Mouse (Mus musculus) stomach, embryonic 15.5 days (tissue): ENCODE data around the gene Axdnd1. TPM values are rescaled to one million over a fixed set of nuclear protein-coding genes. Genes with fewer than 3 reads are reported as not detected.

Source experiments
- polyA plus RNA-seq: library from polyadenylated mRNA; unstranded; fragments of >200 nt; fragmentation: Nextera tagmentation; extraction: Ambion mirVana; gene quantifications from 2 replicates; pipeline ENCODE4 v1.2.1, GENCODE M21; 2015

Gene Axdnd1
- polyA plus RNA-seq, 1 experiment from 2014 or later: 0.18 TPM

Other genes starting within 250 kb of the Axdnd1 start
- gene Fam163a, start 216.1 kb downstream of the Axdnd1 start, polyA plus RNA-seq: 4.7 and 4.9 TPM in 2 replicates
- 0.52 and 0.68 TPM in 2 replicates for gene Tdrd5, start 117.5 kb downstream of the Axdnd1 start, polyA plus RNA-seq
- gene Nphs2, start 110.4 kb downstream of the Axdnd1 start, polyA plus RNA-seq: 0.05 and 0.10 TPM in 2 replicates
- 856 and 1,042 TPM in 2 replicates for gene Gm2000, start 55.1 kb downstream of the Axdnd1 start, polyA plus RNA-seq
- 51.5 and 52.8 TPM in 2 replicates for gene Soat1, start 53.2 kb upstream of the Axdnd1 start, polyA plus RNA-seq
- gene Gm10031, start 102.9 kb upstream of the Axdnd1 start, polyA plus RNA-seq: 0.35 and 1.8 TPM in 2 replicates
- 3.0 and 3.4 TPM in 2 replicates for gene Abl2, start 137.6 kb upstream of the Axdnd1 start, polyA plus RNA-seq